Mouse (Mus musculus): ENCODE measurements at regions not wholly inside any gene's neighbourhood (a gene's known extent, or its start where the extent isn't known, plus 50 kb on each side); places are given as distances from the start of the nearest gene placed in this dataset.

GRCm38 (mm10) chr16:15052389-15052923 lies 146.1 kb downstream of the Efcab1 start:
- in situ Hi-C loops (cut with MboI, MseI), result no loop called here

- in situ Hi-C loops (cut with MboI, MseI), result no loop called here
Observed at GRCm38 (mm10) chr16:15052924-15053793, 146.8 kb downstream of the Efcab1 start.

DNA sequence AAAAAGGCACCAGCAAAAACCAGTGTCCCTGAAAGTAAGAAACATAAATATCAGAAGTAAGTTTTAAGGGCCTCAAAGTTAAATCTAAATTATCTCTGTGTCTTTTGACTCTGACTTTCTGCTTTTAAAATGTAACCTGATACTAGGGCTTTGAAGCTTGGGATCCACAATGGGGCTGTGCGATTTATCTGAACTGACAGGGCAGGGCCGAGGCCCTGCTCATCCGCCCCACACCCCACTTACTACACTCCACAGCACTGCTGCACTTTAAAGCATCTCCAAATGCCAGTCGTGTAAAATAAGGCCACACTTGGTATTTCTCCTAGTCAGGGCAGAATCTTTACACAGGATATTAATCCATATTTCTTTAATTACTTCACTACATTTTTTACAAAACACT lies 147.4 kb downstream of the Efcab1 start:
- in situ Hi-C loops (cut with MboI, MseI), result no loop called here

- in situ Hi-C loops (cut with MboI, MseI), result no loop called here
Observed at GRCm38 (mm10) chr16:15054306-15055001, 148.0 kb downstream of the Efcab1 start.

DNA sequence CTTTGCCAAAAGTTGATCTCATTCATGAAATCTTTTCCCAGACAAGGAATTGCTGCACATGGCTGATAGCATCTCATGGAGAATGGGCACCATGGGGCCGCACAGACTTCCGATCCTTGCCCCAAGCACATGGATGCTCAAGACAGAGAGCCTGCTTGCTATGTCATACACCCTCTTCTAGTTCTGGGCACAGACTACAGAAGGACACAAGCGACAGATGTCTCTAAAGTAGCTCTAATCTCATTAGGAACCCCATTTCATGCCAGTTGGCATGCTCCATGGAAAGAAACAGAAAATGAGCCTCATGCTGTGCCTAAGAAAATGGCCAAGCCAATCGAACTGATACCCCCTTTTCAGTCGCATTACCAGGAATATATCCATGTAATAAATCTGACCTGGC lies 149.3 kb downstream of the Efcab1 start:
- in situ Hi-C loops (cut with MboI, MseI), result no loop called here

GRCm38 (mm10) chr16:15070485-15070960 lies 164.1 kb downstream of the Efcab1 start:
- in situ Hi-C loops (cut with MboI, MseI), result no loop called here

- in situ Hi-C loops (cut with MboI, MseI), result no loop called here
Observed at GRCm38 (mm10) chr16:15074407-15074806, 168.0 kb downstream of the Efcab1 start.

- in situ Hi-C loops (cut with MboI, MseI), result no loop called here
Observed at GRCm38 (mm10) chr16:15083692-15084091, 177.3 kb downstream of the Efcab1 start.

- in situ Hi-C loops (cut with MboI, MseI), result no loop called here
Observed at GRCm38 (mm10) chr16:15084147-15084752, 177.8 kb downstream of the Efcab1 start.

- in situ Hi-C loops (cut with MboI, MseI), result no loop called here
Observed at GRCm38 (mm10) chr16:15084753-15085728, 178.6 kb downstream of the Efcab1 start.

- in situ Hi-C loops (cut with MboI, MseI), result no loop called here
Observed at GRCm38 (mm10) chr16:15086556-15086955, 180.2 kb downstream of the Efcab1 start.

DNA sequence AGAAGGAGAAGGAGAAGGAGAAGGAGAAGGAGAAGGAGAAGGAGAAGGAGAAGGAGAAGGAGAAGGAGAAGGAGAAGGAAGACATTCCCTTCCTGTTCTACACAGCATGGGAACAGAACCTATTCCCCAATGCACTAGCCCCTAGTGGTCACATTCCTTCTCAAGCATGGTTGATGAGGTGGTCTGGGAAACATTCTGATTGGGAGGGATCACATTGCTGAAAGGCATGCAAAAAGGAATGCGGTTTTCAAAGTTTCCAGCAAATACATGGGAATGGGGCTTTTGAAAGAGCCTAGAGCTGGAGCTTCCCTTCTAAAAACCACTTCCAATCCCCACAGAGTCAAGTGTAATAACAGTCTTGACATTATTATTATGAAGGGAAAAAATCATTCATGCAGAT lies 197.5 kb downstream of the Efcab1 start:
- in situ Hi-C loops (cut with MboI, MseI), result loop anchor here (10.0 kb wide), 1 partner anchor 1061 kb away; no protein-coding TSS in a partner anchor

DNA sequence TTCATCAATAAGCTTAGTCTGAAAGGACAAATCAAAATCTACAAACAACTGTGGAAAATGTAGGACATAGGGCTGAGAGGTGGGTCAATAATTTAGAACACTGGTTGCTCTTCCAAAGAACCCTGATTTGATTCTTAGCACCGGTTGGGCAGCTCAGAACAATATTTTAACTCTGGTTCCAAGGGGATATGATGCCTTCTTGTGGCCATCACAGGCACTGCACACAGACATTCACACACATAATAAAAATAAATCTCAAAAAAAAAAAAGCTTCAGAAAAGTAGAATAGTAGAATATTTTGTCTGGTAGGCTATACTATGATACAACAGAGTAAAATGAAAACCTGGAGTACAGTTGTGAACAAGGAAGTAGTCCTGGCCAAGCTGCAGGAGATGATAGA lies 200.8 kb downstream of the Efcab1 start:
- in situ Hi-C loops (cut with MboI, MseI), result loop anchor here (10.0 kb wide), 1 partner anchor 1058 kb away; no protein-coding TSS in a partner anchor

- in situ Hi-C loops (cut with MboI, MseI), result no loop called here
Observed at GRCm38 (mm10) chr16:15113131-15113530, 204.1 kb upstream of the Gm21897 start.

GRCm38 (mm10) chr16:15113989-15114556 lies 203.2 kb upstream of the Gm21897 start:
- in situ Hi-C loops (cut with MboI, MseI), result no loop called here

DNA sequence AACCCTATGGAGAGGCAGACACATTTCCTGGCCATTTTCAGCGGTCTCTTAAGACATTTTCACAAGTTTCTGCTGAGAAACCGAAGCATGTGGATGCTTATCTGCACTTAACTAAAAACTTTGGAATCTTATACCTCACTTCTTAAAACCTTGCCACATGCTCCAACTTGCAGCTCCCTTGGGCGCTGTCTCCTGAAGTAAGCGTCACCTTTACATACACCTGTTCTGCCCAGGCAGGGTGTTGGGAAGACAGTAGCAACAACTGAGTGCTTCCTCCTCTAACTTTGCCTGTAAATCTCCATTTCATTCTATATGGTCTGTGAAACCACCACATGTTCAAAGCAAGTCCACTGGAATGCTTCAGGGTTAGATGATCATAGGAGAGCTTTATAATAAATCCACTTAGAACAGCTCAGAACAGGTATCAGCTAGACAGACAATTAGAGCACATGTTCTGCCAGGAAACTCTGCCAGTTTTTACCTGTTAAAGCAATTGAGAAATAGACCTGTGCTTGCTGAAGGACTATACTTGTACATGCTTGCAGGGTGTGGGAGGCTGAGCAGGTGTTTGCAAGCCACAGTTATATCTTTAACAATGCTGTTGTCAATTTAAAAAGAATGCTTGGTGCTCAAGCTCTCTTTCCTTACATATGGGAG lies 202.6 kb upstream of the Gm21897 start:
- in situ Hi-C loops (cut with MboI, MseI), result no loop called here

DNA sequence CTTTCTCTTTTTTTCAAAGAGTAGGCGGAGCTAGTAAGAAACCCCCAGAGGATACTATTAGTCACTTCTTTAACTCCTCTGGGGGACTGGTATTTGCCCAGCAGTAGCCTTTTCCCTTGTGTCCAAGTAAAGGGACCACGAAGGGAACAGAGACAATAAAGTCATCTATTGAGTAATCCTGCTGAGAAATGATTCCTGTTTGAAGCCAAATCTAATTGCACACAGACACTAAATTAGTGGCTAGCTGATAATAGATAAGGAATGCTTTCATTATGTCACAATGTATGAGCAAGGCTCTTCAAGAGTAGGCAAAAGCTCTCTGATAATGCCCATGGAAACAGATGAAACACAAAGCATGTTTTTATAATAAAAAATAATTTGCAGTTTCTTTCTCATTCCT lies 201.9 kb upstream of the Gm21897 start:
- in situ Hi-C loops (cut with MboI, MseI), result no loop called here

- in situ Hi-C loops (cut with MboI, MseI), result no loop called here
Observed at GRCm38 (mm10) chr16:15119799-15120198, 197.5 kb upstream of the Gm21897 start.

GRCm38 (mm10) chr16:15128996-15129395 lies 188.3 kb upstream of the Gm21897 start:
- in situ Hi-C loops (cut with MboI, MseI), result no loop called here

DNA sequence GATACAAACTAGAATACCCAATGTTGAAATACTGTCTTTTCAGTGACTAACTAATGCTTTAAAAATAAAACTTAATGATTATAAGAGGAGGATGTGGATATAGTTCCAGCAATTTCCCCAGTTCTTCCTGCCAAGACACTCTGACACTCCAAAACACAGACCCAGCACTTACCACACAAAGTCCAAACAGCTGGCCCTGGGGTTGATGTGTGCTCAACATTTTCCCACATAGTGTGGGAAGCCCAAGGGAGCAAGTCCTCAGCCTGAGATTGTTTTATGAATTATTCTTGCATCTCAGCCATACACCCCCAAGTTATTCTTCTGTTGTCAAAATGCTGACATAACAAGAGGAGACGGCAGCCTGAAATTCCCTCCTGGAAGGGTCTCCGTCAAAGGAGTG lies 187.5 kb upstream of the Gm21897 start:
- in situ Hi-C loops (cut with MboI, MseI), result no loop called here

Data from T-helper 1 cell (primary cell).